Mouse (Mus musculus) spleen, embryonic (tissue): ENCODE measurements around the gene Fhdc1.

Experiments used
- CTCF ChIA-PET: fragments of 350-600 bp; sonication (Branson Sonifier 250); formaldehyde crosslinking; loops from one replicate; lab custom pipeline; 2022; lab: Charles Lee

The Fhdc1 gene

DNA sequence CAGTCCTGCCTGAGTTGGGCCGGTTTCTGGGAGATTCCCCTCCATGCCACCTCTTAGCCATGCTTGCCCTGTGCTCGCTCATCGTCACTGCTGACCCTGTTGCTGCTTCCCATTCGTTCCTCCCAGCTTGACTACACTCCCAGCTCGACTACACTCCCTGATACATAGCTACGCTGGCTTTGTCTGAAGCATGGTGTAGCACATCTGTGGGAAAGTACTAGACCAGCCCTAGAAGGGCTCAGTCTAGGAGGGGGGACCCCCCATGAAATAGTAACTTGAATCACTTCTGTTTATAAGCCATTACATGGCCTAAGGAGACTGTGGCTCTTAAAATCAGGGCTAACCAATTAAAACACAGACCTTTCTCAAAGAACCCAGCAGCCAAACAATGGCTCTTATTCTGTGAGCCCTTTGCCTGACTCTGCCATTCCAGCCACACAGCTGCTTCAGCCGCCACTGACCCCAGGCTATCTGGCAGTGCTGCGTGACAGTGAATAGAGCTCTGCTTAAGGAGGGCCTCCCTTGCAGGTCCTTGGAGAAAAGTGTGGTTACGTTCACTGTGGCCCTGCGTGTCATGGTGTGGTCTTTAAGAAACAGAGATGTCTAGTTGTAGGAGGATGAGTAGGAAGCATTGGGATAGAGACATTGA, 47.3 kb downstream of the Fhdc1 start:
- CTCF ChIA-PET, result no interaction called here

DNA sequence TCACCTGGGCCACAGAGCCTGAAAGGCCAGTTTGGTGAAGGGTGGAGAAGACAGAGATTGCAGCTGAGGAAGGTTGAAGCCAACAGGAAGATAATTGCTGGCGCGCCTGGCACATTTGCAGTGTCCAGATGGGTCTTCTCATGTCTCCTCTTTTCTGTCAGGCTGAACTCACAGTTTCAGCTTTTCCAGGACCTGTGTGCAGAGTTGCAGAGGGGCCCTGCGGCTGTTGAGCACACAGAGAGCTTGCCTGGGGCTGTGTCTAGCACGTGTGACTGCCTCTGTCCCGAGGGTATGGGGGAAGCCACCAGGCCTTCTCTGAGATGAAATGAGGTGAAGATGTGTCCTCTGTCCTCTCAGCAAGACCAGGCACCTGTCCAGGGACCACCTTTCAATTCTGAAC, 49.0 kb downstream of the Fhdc1 start:
- CTCF ChIA-PET, result interaction anchor here (0.5 kb wide), 1 partner anchor 55 kb away, joined by 3 read pairs; no protein-coding TSS in a partner anchor

DNA sequence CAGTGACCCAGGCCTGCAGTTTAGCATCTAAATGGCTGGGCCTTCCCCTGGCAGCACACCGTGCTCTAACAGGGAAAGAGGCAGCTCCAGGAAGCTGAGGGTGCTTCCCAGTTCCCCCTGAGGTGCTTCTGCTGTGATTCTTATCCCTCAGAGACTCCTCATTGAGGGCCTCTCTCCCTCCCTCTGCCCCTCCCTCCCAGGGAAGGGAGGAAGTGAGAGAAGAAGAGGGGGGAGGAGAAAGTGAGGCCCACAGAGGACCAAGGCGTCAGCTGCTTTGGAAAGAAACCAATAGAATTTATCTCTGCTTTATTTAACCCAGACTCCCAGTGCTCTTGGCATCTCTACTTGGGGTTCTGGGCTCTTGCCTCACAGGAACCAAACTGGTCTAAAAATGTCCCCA, 50.1 kb downstream of the Fhdc1 start:
- CTCF ChIA-PET, result no interaction called here

DNA sequence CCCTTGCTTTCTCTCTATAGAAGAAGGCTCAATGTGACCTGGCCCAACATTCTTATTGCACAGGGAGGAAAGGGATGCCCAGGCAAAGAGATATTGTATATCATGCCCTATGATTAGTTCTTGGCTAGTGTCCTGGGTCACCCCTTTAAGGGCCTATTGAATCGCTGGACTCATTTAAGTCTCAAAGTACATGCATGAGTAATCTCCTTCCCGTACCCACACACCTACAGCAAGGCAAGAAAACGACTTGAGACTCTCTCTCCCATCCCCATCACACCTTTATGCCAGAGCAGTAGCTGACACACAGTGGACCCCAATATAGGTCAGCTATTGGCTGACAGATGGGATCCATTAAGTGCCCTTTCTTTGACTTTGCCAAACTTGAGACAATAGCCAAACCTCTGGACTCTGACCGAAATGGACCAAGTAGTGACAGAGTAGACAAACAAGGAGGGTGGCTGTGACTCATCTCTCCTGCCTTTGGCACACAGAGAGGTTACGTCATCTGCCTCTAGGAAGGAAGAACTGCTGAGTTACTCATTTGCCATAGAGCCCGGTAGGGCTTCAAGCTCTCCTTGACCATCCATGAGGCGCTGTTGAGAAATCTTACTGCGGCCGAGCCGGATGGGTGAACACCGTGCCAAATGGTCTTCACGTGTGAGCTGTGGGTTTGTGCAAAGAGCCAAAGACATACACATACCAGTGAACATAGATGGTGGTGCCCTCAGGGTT, 51.1 kb downstream of the Fhdc1 start:
- CTCF ChIA-PET, result no interaction called here

DNA sequence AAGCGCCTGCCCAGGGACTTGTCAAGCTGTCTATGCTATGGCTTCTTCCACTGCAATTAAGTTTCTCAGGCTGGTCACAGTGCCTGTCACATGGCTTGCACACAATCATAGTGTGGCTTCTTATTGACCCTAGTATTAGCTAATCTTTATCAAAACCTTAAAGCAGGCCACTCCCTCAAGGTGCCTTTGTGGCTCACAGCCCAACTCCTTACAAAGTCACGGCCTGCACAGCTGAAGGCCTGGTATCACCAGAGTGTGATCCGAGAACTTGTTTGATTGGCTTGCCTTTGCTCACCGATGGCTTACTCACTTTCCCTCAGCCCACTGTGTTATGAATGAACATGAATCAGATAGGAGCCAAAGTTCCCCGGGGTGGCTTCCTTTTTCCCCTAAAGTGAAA, 52.5 kb downstream of the Fhdc1 start:
- CTCF ChIA-PET, result no interaction called here

DNA sequence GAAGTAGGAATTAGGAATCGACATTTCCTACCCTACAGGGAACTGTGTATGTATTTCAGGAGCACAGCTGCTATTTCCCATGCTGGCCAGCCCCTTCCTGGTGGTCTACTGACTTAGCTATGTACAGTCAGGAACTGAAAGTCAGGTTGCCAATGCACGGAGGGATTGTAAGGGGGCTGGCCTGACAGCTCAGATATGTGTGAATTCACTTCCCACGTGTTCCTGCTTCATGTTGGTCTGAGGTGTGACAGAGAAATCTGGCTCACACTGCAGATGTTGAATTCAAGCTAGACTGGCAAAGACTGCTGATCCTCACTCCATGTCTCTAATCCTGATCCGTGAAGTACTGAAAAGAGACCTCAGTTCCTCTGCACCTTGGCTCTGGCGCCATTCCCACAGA, 57.9 kb downstream of the Fhdc1 start:
- CTCF ChIA-PET, result no interaction called here

DNA sequence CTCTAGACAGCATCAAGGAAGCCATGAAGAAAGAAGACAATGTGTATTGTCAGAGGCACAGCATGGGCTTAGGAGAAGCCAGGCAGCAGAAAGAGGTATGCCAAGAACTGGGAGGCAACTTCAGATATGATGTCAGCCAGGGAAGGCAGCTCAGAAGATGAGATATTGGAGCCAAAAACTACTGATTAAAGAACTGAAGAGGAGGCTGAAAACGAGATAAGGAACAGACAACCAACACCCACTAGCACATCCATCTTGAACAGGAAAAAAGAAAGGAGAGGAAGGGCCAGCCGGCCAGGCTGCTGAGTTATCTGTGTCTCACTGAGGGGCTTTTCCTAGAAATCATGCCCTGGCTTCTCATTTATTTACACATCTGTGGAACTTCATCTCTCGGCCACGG, 66.4 kb downstream of the Fhdc1 start:
- CTCF ChIA-PET, result no interaction called here

DNA sequence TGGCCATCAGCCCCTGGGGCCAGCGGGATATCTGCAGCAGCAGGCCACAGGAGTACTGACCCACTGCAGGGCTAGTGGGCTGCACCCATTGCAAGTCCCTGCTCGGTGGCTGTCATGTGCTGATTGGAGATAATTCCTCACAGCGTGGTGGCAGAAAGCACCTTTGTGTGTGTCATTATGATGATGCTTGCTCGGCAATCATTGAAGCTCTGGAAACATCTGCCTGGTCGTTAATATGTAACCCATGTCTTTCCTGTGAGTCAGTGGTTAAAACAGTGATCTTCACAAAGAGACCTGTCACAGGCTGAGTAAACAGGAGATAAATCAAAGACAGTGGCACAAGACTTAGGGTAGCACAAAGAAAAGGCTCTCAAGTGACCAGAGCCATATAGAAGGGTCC, 67.3 kb downstream of the Fhdc1 start:
- CTCF ChIA-PET, result interaction anchor here (0.6 kb wide), 1 partner anchor 68 kb away, joined by 3 read pairs; no protein-coding TSS in a partner anchor

DNA sequence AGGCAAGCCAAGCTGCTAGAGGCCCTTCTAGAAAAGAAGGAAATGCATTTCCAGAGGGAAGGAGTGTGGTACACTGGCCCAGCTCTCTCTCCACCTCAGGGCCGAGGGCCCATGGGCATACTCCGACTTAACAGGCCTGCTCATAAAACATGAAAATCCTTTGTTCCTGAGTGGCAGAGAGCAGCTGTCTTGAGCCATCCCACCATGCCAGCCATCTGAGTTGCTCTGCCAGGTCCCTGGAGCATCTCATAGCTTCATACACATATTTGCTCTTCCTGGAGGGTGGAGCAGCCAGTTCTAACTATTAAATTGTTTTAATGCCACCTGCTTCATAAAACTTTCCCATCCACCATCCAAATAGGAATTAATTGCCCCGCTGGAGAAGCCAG, 70.8 kb downstream of the Fhdc1 start:
- CTCF ChIA-PET, result no interaction called here

DNA sequence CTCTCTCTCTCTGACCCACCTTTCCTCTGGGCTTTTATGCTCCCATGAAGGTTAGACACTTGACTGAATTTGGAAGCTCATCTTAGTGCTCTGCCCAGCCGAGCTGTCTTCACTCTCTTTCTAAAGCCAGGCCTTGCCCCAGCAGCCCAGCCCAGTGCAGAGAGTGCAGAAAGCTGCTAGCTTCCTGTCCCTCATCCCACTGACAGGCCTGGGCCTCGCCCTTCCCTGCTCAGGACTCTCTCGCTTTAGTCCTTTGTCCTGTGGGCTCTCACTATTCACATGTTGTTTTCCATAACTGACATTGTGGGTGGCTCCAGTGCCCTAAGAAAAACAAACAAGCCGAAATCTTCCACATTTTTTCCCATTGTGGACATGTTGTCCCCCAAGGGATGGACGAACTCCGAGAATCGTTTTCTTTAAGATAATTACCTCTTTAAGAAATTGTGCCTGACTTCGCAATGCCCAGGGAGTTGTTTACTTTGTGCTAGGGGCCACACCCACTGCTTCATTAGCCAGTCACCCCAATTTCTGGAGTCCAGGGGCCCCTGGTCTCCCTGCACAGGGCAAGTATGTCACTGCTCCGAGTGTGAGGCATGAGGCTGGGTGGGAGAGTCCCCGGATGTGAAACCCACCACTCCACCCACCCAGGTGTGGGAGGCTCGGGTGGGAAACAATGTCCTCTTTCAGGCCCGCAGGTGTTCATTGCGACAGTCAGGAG, 71.3 kb downstream of the Fhdc1 start:
- CTCF ChIA-PET, result no interaction called here

DNA sequence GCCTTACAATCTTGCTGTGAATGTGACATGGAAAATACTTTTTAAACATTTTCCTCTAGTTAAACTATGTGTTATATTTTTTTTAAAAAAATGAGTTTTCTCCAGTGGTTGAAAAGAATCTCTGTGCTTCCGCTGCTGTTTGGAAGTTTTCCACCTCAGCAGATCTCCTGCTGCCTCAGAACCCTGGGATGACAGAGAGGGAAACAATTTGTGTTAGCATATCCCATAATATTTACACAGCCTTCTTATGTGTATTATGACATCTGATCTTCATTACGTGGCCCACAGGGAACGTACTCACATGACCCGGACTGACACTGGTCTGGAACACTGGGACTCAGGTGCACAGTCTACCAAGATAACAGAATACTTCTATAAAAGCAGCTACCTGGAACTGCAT, 74.7 kb downstream of the Fhdc1 start:
- CTCF ChIA-PET, result no interaction called here

DNA sequence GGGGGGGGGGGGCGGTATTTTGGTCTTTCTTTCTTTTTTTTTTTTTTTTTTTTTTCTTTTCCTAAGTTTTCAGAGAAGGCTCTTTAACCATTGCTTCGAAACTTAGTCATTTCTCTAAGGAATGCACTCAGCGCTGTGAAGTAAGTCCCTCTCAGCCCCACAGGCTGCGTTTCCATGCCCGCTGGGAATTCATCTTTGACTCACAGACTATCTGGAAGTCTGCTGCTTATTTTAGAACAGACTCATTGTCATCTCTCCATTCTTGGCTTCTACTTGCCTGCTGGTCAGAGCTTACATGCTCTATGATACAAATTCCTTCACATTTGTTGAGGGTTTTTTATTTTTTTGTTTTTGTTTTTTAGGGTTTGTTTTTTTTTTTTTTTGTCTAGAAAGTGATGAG, 76.8 kb downstream of the Fhdc1 start:
- CTCF ChIA-PET, result interaction anchor here (0.6 to 0.7 kb wide), 2 partner anchors 19 to 507 kb away, joined by 4 to 6 read pairs; no protein-coding TSS in a partner anchor

DNA sequence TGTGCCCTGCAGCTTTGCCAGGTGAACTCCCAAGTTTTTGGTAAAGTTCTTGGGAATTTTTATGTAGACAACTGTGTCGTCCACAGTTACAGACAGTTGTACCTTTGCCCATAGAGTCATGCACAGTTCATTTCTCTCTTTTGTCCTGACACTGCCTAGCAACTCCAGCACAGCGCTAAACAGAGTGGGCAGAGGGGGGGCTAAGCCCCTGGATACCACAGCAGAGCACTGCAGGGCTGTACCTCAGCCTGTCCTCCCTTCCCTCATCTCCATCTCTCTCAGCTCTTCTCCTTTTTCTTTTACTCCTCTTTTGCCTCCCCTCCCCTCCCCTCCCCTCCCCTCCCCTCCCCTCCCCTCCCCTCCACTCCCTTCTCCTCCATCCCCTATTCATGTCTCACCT, 77.5 kb downstream of the Fhdc1 start:
- CTCF ChIA-PET, result no interaction called here

DNA sequence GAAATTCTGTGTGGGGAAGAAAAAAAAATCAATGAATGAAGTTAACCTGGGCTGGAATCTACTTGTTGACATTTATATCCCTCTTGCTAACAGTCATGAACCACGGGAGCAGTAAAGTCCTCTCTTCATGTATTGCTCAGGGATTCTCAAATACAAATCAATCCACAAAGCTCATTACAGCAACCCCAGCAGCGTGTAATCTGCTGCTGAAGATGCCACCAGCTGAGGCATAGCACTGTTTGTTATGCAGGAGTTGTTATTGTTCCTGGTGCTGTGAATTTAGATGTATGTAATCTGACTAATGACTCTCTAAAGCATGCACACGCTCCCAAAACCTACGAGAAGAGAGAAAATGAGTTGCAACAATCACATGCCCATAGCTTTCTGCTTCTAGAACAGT, 82.3 kb downstream of the Fhdc1 start:
- CTCF ChIA-PET, result no interaction called here

DNA sequence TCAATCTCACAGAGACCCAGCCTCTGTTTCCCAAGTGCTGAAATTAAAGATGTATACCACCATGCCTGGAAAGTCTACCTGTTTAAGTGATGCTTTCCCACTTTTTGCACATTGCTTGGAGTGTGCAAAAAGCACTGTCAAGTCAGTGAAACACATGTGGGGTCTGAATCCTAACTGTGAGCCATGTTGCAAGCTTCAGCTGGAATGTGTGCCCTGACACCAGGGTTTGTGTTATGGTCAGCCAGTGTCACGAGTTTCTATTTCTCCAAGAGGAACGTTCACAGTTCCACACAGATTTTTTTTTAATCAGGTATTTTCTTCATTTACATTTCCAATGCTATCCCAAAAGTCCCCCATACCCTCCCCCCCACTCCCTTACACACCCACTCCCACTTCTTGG, 84.0 kb downstream of the Fhdc1 start:
- CTCF ChIA-PET, result no interaction called here

DNA sequence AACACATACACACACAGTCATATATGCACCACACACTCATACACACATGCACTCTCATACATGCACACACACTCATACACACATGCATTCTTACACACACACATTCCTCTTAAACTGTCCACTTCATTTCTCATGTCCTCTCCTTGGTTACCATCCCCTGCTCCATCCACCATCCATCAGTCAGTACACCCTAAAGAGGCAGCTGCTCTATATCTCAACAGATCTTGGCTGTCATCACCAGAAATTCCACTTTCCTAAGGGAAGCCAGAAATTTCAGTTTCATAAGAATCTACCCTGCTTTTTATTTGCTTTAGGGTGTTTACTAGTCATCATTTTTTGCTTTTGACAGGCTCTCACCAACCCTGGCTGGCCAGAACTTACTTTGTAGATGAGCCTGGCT, 84.4 kb downstream of the Fhdc1 start:
- CTCF ChIA-PET, result no interaction called here

DNA sequence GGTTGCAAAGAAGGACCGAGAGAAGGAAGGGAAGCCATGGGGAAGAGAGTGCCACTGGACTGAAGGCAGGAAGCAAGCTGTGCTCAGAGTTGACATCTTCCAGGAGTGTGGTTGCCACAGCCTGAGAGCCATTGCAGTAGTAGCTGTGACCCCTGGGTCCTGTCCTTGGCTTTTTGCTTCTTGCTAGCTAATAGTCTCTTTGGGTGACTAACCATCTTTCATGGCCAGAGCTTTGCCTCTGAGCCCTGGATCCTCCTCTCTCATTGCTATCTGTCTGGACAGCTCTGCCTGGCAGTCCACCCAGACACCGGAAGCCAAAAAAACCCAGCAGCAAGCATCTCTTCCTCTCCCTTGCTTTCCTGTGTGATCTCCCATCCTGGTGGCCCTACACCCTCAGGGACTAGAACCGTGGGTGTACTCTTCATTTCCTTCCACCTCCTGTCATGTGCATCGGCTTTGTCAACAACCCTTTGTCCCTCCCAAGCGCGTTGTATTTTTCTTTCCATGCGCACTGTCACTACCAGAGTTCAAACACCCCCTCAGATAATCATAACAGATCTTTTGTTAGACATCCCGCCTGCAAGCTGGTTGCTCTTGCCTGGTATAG, 85.3 kb downstream of the Fhdc1 start:
- CTCF ChIA-PET, result no interaction called here
